Mouse (Mus musculus) liver, embryonic 14.5 days (tissue): ENCODE results near the gene Fam151a.

Experiments
- CTCF ChIP-seq: IDR thresholded peaks from 2 replicates; pipeline ENCODE4 v1.5.1; 2016; ENCODE audit warnings: antibody characterized with exemption, low read depth, control low read depth
- EP300 ChIP-seq: IDR thresholded peaks from 2 replicates; pipeline ENCODE4 v1.6.1; 2016; ENCODE audit warnings: antibody characterized with exemption, low read depth

DNA sequence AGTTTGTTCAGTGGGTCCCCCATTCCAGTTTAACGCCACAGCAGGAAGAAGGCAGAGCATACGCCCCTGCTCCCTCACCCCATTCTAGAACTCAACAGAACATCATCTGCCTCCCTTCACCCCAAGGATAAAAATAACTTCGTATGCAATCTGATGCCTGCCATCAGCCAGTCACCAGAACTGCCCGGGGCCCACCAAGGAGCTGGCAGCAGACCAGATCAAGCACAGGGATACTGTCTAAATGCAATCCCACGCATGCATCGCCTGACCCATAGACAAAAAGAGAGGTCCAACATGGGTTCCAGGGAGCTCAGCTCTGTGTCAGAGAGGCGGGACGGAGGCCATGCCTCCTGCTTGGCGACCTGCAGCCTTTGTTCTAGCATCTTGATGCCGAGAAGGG lies 49.4 kb downstream of the Fam151a start:
- TF ChIP-seq CTCF (no peak), EP300 (no peak)
